Mouse (Mus musculus) ES-Bruce4 (cell line): ENCODE measurements around the gene Dpm3.

Experiments used
- CTCF ChIP-seq: IDR thresholded peaks from one replicate; pipeline ENCODE4 v1.8.1; 2011; ENCODE audit warnings: low read depth, low read length
- POLR2A ChIP-seq: IDR thresholded peaks from one replicate; pipeline ENCODE4 v1.8.1; 2011; ENCODE audit warnings: low read length; ENCODE audit not compliant: insufficient read depth

DNA sequence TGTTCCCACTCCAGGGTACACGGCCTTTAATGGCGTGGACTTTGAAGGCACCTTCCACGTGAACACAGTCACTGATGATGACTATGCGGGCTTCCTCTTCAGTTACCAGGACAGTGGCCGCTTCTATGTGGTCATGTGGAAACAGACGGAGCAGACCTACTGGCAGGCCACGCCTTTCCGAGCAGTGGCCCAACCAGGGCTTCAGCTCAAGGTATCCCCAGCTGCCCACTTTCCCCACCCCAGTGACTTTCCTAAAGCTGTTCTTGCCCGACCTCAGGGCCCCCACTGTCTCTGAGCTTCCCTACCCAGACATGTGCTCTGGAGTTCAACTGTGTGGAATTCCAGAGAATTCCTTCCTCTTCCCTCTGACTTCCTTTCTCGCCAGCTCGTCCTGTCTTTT, 34.4 kb upstream of the Dpm3 start:
- TF ChIP-seq POLR2A (no peak), CTCF (no peak)
